ENCODE assay signal across 16 mouse cellular contexts in genomic region chr5:116003825-116004224, GRCm38 (mm10). TPM values are rescaled to one million over a fixed set of nuclear protein-coding genes. Genes with fewer than 3 reads are reported as not detected.
DNase-seq lines count a peak whose midpoint lies in the region; ATAC-seq lines count a peak whose summit lies in the region.
"Had no signal": no experiment of that assay in that cellular context is flagged by ENCODE, and none has a peak within 500 bp of the region (broad histone marks: within the 10 kb centered on the region; RNA-seq: fewer than 3 reads in every experiment).

No protein-coding gene starts in this region.

- H3K4me2 ChIP-seq in neural tube, embryonic 12.5 days (replicated peaks), result peak overlapping the region; percentile 14; the same call in 1 of the 2 replicates
- H3K4me2 ChIP-seq: heart, embryonic 15.5 days; limb, embryonic 12.5 days; midbrain, embryonic 12.5 days had no signal

- H3K4me1 ChIP-seq in neural tube, embryonic 12.5 days, result 0 out of 2 replicates have a peak, but pooled peaks cover 3% of the 10 kb centered on the region
- H3K4me1 ChIP-seq: heart, embryonic 15.5 days; midbrain, embryonic 12.5 days had no signal

- no peaks in the 10 kb centered on the region for H3K27me3 ChIP-seq in neural tube, embryonic 12.5 days (replicated peaks)
- H3K27me3 ChIP-seq: heart, embryonic 15.5 days; limb, embryonic 12.5 days; midbrain, embryonic 12.5 days had no signal

- no peak overlapping the region for H3K4me3 ChIP-seq in neural tube, embryonic 12.5 days
- H3K4me3 ChIP-seq: erythroblast, embryonic 14.5 days; heart, embryonic 15.5 days; limb, embryonic 12.5 days; midbrain, embryonic 12.5 days had no signal

- H3K9ac ChIP-seq in neural tube, embryonic 12.5 days, result no peak overlapping the region
- H3K9ac ChIP-seq: heart, embryonic 15.5 days; limb, embryonic 12.5 days; midbrain, embryonic 12.5 days had no signal

- H3K9me3 ChIP-seq in neural tube, embryonic 12.5 days, result no peaks in the 10 kb centered on the region
- H3K9me3 ChIP-seq: heart, embryonic 15.5 days; limb, embryonic 12.5 days; midbrain, embryonic 12.5 days had no signal

- no peak overlapping the region for H3K27ac ChIP-seq in neural tube, embryonic 12.5 days
- H3K27ac ChIP-seq: heart, embryonic 15.5 days; limb, embryonic 12.5 days; midbrain, embryonic 12.5 days had no signal

- H3K36me3 ChIP-seq in neural tube, embryonic 12.5 days, result peaks cover 12% of the 10 kb centered on the region; the same call in 1 of the 2 replicates

- DNase-seq in heart, adult 11 months, result peak; percentile 94
- DNase-seq in heart, adult 8-10 months (ENCODE audit: low spot score), result no peak
- DNase-seq in kidney, postnatal 14 days, result peak; percentile 61
- DNase-seq in kidney, adult 11 months, result no peak
- DNase-seq in adrenal gland, postnatal 36 days, result peak; percentile 36 to 48
- no peak for DNase-seq in adipocyte (ENCODE audit: low spot score)
- DNase-seq: B cell, adult 2 months; cerebellum, adult 8-10 months; gastrocnemius, postnatal 14 days; lung, postnatal 36 days had no signal

- no peak for ATAC-seq in neural tube, embryonic 12.5 days (ENCODE audit: low FRiP score, low read depth)
- ATAC-seq in erythroblast, adult 5-6 weeks (replicated peaks; ENCODE audit: low FRiP score, poor library complexity, severe bottlenecking), result no peak

- WGBS in neural tube, embryonic 12.5 days, result 41% methylated on average over 13 of the region's 13 CpGs

RNA-seq across cellular contexts. Expression of gene Prkab1, which starts 20.5 kb away (rescaled TPM):
- 10 to 100 TPM; 43.4 to 62.6 (median 47.1) TPM for total RNA-seq in heart, adult 8-10 months (2022)
- total RNA-seq in adrenal gland, postnatal 36 days (2021), result 100 to 1,000 TPM in 1 of 2 experiments, 10 to 100 TPM in 1; 59.9 to 114 TPM
- polyA plus RNA-seq in neural tube, embryonic 12.5 days (2016; fragmentation: Nextera tagmentation; extraction: Ambion mirVana), result 57.5 and 62.2 TPM in 2 replicates
- 71.5 and 102 TPM in 2 replicates for total RNA-seq in erythroblast, adult 5-6 weeks (2015; ENCODE audit: low replicate concordance)
- 50.3 and 72.4 TPM in 2 replicates for total RNA-seq in erythroblast, adult 5-6 weeks (2017; ENCODE audit: low replicate concordance)

Comparison
In these comparisons a context has a peak if more than half of its experiments do, and no peak if none do; other contexts are left out.
1. DNase-seq: peak in heart, adult 11 months (single experiment), kidney, postnatal 14 days (single experiment) and adrenal gland, postnatal 36 days (2 of 2); none in heart, adult 8-10 months (single experiment), kidney, adult 11 months (single experiment) and adipocyte (single experiment).